Mouse (Mus musculus) limb, embryonic 10.5 days (tissue): ENCODE results near the gene Mrpl20. TPM values are rescaled to one million over a fixed set of nuclear protein-coding genes. Genes with fewer than 3 reads are reported as not detected.

Experiments
- DNase-seq: peaks from one replicate; pipeline ENCODE4 v3.0.0-alpha.2; 2017; ENCODE audit warnings: low spot score
- H3K27ac ChIP-seq: fragments of 300-500 bp; sonication (generic); 2 replicates; pipeline ENCODE4 v1.5.1; 2016; ENCODE audit warnings: mild to moderate bottlenecking
- H3K27me3 ChIP-seq: fragments of 300-500 bp; sonication (generic); 2 replicates; pipeline ENCODE4 v1.6.1; 2016; ENCODE audit warnings: low read depth, mild to moderate bottlenecking; ENCODE audit not compliant: poor library complexity, severe bottlenecking
- H3K36me3 ChIP-seq: fragments of 300-500 bp; sonication (generic); 2 replicates; pipeline ENCODE4 v1.6.1; 2016; ENCODE audit warnings: mild to moderate bottlenecking, moderate library complexity
- H3K4me1 ChIP-seq: fragments of 300-500 bp; sonication (generic); 2 replicates; pipeline ENCODE4 v1.6.1; 2016
- H3K4me3 ChIP-seq: fragments of 300-500 bp; sonication (generic); 2 replicates; pipeline ENCODE4 v1.5.1; 2016; ENCODE audit warnings: mild to moderate bottlenecking, moderate library complexity
- H3K9me3 ChIP-seq: fragments of 300-500 bp; sonication (generic); replicated peaks from 2 replicates; pipeline ENCODE4 v1.6.1; 2016; ENCODE audit warnings: mild to moderate bottlenecking
- WGBS: fragments of 180-500 bp; shearing (Covaris S2); methylation state at CpG from one replicate; pipeline ENCODE4 v1.1.7; 2016; 5-methylcytosine and 5-hydroxymethylcytosine counted together
- polyA plus RNA-seq: library from polyadenylated mRNA; unstranded; fragments of >200 nt; fragmentation: Nextera tagmentation; extraction: Ambion mirVana; gene quantifications from 2 replicates; pipeline ENCODE4 v1.2.1, GENCODE M21; 2016

Mrpl20 gene
- polyA plus RNA-seq, 1 experiment from 2014 or later: 246 TPM

DNA sequence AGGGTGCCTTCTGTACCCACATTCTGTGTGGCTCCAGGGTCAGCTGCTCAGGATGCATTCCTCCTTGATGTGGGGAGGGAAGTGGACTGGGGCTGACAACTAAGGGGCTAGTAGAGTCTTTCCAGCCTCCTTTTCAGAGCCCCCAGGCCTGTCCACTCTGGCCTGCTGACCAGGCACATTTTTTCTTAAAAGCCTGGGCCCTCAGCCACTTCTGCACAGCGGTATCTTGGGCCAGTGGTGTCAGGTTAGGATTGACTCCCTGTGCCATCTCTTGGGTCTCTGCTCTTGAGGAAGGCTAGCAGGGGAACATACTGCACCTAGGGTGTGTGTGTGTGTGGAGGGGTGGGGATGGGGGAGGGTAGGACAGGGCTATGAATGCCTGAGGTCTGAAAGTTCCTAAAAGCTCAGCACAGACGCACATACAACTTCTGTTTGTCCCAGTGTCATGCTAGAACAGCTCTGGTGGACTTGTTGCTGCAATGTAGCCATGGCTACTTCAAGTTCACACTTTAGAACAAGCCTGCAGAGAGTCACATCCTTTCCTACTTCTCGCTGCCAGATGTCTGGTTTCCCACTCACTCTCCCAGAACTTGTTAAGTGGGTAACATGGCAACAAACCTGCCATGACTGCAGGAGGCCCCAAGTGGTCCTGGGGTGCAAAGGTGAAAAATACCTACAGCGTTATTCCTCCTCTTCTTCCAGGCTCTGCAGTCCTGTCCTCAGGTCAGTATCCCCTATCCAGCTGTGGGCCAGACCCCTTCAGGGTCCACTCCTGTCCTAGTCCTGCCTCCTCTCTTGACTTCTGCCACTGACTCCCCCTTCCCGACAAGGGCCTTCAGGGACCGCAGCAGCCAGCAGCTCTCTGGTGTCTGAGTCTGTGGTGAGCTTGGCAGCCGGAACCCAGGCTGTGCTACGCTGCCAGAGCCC, 37.7 kb downstream of the Mrpl20 start:
- Histone ChIP-seq H3K4me1 (peaks cover 40% of the 10 kb centered on the region), H3K27me3 (peaks cover 17% of the 10 kb centered on the region), H3K4me3 (peak overlapping the region; percentile 61), H3K9me3 (no peaks in the 10 kb centered on the region), H3K27ac (peak overlapping the region; percentile 83), H3K36me3 (peaks cover 30% of the 10 kb centered on the region)
- DNase-seq: no peak
- 5% methylated on average over 8 of the region's 8 CpGs for WGBS

- Histone ChIP-seq H3K27me3 (peaks cover 17% of the 10 kb centered on the region), H3K27ac (peak overlapping the region; percentile 83), H3K9me3 (no peaks in the 10 kb centered on the region), H3K4me1 (peaks cover 40% of the 10 kb centered on the region), H3K4me3 (peak overlapping the region; percentile 61), H3K36me3 (peaks cover 30% of the 10 kb centered on the region)
- peak; percentile 65 for DNase-seq
- WGBS: under 1% methylated on average over 32 of the region's 32 CpGs
Measured at GRCm38 (mm10) chr4:155841003-155841454, 38.4 kb downstream of the Mrpl20 start.

DNA sequence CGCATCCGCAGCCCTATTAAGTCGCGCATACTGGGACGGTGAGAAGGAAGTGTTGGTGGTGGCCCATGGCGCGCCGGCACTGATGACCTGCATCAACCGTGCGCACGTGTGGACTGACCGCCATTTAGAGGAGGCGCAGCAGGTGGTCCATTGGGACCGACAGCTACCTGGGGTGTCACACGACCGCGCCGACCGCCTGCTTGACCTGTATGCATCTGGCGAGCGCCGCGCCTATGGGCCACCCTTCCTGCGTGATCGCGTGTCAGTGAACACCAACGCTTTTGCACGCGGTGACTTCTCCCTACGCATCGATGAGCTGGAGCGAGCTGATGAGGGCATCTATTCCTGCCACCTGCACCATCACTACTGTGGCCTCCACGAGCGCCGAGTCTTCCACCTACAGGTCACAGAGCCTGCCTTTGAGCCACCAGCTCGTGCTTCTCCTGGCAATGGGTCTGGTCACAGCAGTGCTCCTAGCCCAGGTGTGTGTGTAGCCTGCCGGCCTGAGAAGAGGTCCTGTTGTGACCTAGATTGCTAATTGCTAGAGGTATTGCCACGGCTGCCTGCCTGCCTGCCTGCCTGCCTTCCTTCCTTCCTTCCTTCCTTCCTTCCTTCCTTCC, 39.1 kb downstream of the Mrpl20 start:
- DNase-seq: no peak
- Histone ChIP-seq H3K27me3 (peaks cover 17% of the 10 kb centered on the region), H3K9me3 (no peaks in the 10 kb centered on the region), H3K27ac (no peak overlapping the region; the same call in 1 of the 2 replicates), H3K36me3 (peaks cover 30% of the 10 kb centered on the region), H3K4me1 (peaks cover 44% of the 10 kb centered on the region), H3K4me3 (peak overlapping the region; percentile 61)
- 34% methylated on average over 38 of the region's 38 CpGs for WGBS

DNA sequence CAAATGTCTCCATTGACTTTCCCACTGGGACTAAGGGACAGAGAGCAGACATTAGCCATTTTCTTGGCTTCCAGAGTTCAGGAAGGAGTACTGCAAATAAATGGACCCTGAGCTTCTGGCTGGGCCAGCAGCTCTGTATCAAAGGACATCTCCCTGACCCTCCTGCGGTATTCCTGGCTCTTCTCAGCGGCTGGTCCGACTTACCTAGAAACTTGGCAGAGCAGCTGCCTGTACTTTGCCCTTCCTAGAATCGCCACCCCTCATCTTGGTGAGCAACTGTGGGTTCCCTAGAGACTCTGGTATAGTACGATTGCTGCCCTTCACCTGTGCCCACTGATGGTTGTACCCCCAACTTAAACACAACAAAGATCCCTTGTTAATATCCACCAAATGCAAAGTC, 40.6 kb downstream of the Mrpl20 start:
- H3K4me1 ChIP-seq: peaks cover 49% of the 10 kb centered on the region
- H3K36me3 ChIP-seq: peaks cover 30% of the 10 kb centered on the region
- no peak overlapping the region for H3K27ac ChIP-seq
- no peak for DNase-seq
- peaks cover 17% of the 10 kb centered on the region for H3K27me3 ChIP-seq
- H3K9me3 ChIP-seq: no peaks in the 10 kb centered on the region
- H3K4me3 ChIP-seq: no peak overlapping the region
- WGBS: 94% methylated on average over 5 of the region's 5 CpGs

DNA sequence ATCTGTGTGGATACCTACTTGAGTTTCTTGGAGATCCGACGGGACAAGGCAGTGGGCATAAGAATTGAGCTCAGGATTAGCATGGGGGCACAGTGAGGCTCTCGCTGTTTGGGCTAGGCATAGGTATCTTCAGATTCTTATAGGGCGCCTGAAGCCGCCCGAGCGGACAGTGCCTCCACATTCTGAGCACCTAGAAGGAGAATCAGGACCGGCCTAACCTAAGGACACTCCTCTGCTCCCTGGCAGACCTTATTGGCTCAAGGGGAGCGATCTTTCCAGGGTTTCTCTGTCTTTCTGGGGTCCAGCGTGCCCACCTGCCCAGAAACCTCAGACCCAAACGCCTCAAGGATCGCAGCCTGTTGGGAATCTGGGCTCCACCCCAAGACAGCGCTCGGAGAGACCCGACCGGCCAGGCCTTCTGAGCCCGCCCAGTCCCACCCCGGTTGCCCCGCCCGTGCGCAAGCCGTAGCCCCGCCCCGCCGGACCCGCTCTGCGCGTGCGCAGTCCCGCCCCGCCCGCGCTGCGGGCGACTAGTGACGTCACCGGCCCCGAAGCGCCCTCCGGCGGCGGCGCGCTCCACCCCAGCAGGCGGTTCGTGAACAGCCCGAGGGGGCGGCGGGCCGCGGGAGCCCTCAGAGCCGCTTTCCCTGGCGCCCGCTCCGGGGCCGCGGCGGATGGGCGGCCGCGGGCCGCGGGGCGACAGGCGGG, 44.3 kb downstream of the Mrpl20 start, which contains the start of gene Dvl1:
Gene Dvl1, plus strand, starts transcription at position 532 of the 708 bp plus-strand sequence.
- WGBS: 4% methylated on average over 64 of the region's 65 CpGs
- Histone ChIP-seq H3K9me3 (no peaks in the 10 kb centered on the region), H3K4me3 (peak within 1 kb of the TSS; percentile 82), H3K27me3 (peaks cover 5% of the 10 kb centered on the region; the same call in 1 of the 2 replicates), H3K36me3 (peaks cover 22% of the 10 kb centered on the region), H3K27ac (peak within 1 kb of the TSS; percentile 89), H3K4me1 (peaks cover 24% of the 10 kb centered on the region)
- DNase-seq: peak; percentile 98

DNA sequence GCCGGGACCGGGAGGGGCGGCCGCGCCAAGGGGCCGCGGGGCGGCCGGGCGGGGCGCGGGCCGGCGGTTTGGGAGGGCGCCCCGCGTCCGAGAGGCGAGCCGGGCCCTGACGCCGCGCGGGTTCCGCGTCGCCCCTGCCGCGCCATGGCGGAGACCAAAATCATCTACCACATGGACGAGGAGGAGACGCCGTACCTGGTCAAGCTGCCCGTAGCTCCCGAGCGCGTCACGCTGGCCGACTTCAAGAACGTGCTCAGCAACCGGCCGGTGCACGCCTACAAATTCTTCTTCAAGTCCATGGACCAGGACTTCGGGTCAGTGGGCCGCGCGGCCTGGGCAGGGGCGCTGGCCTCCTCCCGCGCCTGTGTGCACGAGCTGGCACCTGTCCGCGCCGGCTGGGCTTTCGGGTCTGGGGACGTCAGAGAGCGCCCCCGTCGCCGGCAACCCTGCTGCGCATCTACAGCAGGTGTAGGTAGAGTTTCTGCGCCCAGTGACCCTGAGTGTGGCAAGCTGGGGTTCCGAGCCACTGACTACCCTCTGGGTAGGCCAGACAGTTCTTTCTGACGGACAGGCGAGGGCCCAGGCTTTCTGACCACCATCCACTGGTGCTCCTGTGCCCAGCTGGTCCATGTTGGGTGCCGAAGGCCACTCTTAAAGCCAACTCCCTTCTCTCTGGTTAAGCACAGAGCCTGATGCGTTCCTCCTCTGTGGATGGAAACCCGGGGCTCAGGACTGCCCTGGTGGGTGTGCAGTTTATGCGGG, 45.1 kb downstream of the Mrpl20 start:
- H3K36me3 ChIP-seq: peaks cover 15% of the 10 kb centered on the region
- no peaks in the 10 kb centered on the region for H3K9me3 ChIP-seq
- H3K4me1 ChIP-seq: peaks cover 24% of the 10 kb centered on the region
- peak overlapping the region; percentile 82 for H3K4me3 ChIP-seq
- 2% methylated on average over 69 of the region's 69 CpGs for WGBS
- peak overlapping the region; percentile 89 for H3K27ac ChIP-seq
- 0 out of 2 replicates have a peak, but pooled peaks cover under 1% of the 10 kb centered on the region for H3K27me3 ChIP-seq
- peak; percentile 67 for DNase-seq

- Histone ChIP-seq H3K4me1 (peaks cover 24% of the 10 kb centered on the region), H3K36me3 (peaks cover 14% of the 10 kb centered on the region), H3K4me3 (peak overlapping the region; percentile 82), H3K9me3 (no peaks in the 10 kb centered on the region), H3K27me3 (no peaks in the 10 kb centered on the region), H3K27ac (no peak overlapping the region)
- no peak for DNase-seq
- 60% methylated on average over 7 of the region's 7 CpGs for WGBS
Measured at GRCm38 (mm10) chr4:155848434-155849095, 45.9 kb downstream of the Mrpl20 start.

DNA sequence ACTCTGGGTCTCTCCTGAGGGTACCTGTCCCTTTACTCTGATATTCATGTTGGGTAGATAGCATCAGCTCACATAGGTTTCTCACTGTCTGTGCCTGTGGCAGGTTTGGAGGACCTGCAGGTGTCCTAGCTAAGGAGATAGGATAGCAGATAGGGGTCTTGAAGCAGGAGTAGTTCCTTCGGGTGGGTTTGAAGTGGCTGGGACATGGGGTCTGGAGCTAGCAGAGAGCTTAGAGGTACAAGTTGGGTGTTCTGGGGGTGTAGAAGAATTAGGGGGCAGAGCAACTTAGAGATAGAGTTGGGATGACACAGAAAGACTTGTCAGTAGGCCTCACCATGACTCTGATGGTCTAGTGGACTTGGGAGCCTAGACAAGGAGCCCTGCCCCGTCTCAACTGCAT, 46.7 kb downstream of the Mrpl20 start:
- H3K4me3 ChIP-seq: no peak overlapping the region
- H3K27me3 ChIP-seq: no peaks in the 10 kb centered on the region
- WGBS: 85% methylated on average over 2 of the region's 2 CpGs
- peaks cover 24% of the 10 kb centered on the region for H3K4me1 ChIP-seq
- DNase-seq: no peak
- no peak overlapping the region for H3K27ac ChIP-seq
- peaks cover 15% of the 10 kb centered on the region for H3K36me3 ChIP-seq
- H3K9me3 ChIP-seq: no peaks in the 10 kb centered on the region

GRCm38 (mm10) chr4:155849792-155850451, 47.2 kb downstream of the Mrpl20 start:
- peaks cover 21% of the 10 kb centered on the region for H3K36me3 ChIP-seq
- H3K27me3 ChIP-seq: no peaks in the 10 kb centered on the region
- no peak overlapping the region for H3K27ac ChIP-seq
- WGBS: 94% methylated on average over 3 of the region's 3 CpGs
- no peak for DNase-seq
- H3K4me1 ChIP-seq: peaks cover 24% of the 10 kb centered on the region
- H3K9me3 ChIP-seq: no peaks in the 10 kb centered on the region
- H3K4me3 ChIP-seq: no peak overlapping the region

DNA sequence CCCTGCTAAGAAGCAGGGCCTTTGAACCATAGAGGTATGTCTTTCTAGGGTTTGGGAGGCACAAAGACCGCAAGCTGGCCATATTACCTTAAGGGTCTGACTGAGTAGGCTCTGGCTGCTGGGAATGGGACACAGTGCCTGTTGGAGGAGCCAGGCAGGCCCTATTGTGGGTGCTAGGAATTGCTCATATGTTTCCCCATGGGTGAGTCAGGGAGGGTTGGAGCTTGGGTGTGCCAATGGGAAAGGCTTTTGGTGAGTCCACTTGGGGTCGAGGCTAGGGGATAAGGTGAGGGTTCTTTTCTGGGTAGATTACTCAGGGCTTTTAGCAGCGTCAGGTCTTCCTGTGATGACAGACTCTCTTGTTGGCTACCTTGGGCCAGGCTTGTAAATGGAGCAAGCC, 48.7 kb downstream of the Mrpl20 start:
- peaks cover 35% of the 10 kb centered on the region for H3K36me3 ChIP-seq
- H3K27me3 ChIP-seq: no peaks in the 10 kb centered on the region
- 90% methylated on average over 3 of the region's 3 CpGs for whole genome bisulfite sequencing
- H3K4me1 ChIP-seq: peaks cover 23% of the 10 kb centered on the region
- no peak overlapping the region for H3K4me3 ChIP-seq
- no peak overlapping the region for H3K27ac ChIP-seq
- no peaks in the 10 kb centered on the region for H3K9me3 ChIP-seq
- DNase-seq: no peak

DNA sequence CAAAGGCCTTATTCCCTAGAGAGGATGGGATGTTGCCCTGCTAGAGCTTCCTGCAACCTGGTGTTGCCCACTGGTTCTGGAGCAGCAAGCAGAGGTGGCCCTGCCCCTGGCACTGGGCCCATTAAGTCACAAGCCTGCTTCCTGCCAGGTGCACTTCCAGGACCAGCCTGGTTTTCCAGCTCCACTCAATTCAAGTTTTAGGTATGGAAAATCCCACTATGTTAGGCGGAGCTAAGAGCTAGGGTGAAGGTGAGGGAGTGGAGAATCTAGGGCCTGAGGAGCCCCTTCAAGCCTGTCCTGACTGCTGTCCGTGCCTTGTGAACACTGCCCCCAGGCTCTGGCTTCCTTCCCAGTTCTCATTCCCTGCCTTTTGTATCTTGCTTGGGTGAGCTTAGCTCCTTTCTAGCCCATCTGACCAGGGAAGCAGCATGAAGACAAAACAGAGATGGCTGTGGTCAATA, 49.3 kb downstream of the Mrpl20 start:
- peaks cover 17% of the 10 kb centered on the region for H3K4me1 ChIP-seq
- peaks cover 41% of the 10 kb centered on the region for H3K36me3 ChIP-seq
- DNase-seq: no peak
- 85% methylated on average over 2 of the region's 2 CpGs for WGBS
- H3K27ac ChIP-seq: no peak overlapping the region
- H3K9me3 ChIP-seq: no peaks in the 10 kb centered on the region
- no peaks in the 10 kb centered on the region for H3K27me3 ChIP-seq
- H3K4me3 ChIP-seq: no peak overlapping the region
